Mouse (Mus musculus): ENCODE data around the gene Dguok.

Gene Dguok

GRCm38 (mm10) chr6:83455328-83456130, 51.2 kb downstream of the Dguok start:
- DNase-seq (ENCODE audit: low spot score) = no peak

- DNase-seq (ENCODE audit: low spot score) = no peak
Observed at GRCm38 (mm10) chr6:83453706-83454105, 53.1 kb downstream of the Dguok start.

- no peak for DNase-seq (ENCODE audit: low spot score)
Observed at GRCm38 (mm10) chr6:83450451-83451303, 56.1 kb downstream of the Dguok start.

GRCm38 (mm10) chr6:83449440-83449839, 57.3 kb downstream of the Dguok start:
- no peak for DNase-seq (ENCODE audit: low spot score)

- no peak for DNase-seq (ENCODE audit: low spot score)
Observed at GRCm38 (mm10) chr6:83448911-83449310, 57.9 kb downstream of the Dguok start.

- DNase-seq (ENCODE audit: low spot score) = no peak
Observed at GRCm38 (mm10) chr6:83447031-83447430, 59.7 kb downstream of the Dguok start.

- no peak for DNase-seq (ENCODE audit: low spot score)
Observed at GRCm38 (mm10) chr6:83445796-83446195, 61.0 kb downstream of the Dguok start.

- peak; percentile 77 for DNase-seq (ENCODE audit: low spot score)
Observed at GRCm38 (mm10) chr6:83443441-83444340, 63.1 kb downstream of the Dguok start.

GRCm38 (mm10) chr6:83442639-83443038, 64.1 kb downstream of the Dguok start:
- no peak for DNase-seq (ENCODE audit: low spot score)

GRCm38 (mm10) chr6:83441259-83442061, 65.3 kb downstream of the Dguok start:
- peak; percentile 88 for DNase-seq (ENCODE audit: low spot score)

GRCm38 (mm10) chr6:83440510-83441258, 66.1 kb downstream of the Dguok start:
- DNase-seq (ENCODE audit: low spot score) = peak; percentile 81

GRCm38 (mm10) chr6:83440197-83440509, 66.6 kb downstream of the Dguok start:
- no peak for DNase-seq (ENCODE audit: low spot score)

- DNase-seq (ENCODE audit: low spot score) = peak; percentile 59
Observed at GRCm38 (mm10) chr6:83439781-83440180, 67.0 kb downstream of the Dguok start.

- DNase-seq (ENCODE audit: low spot score) = peak; percentile 48
Observed at GRCm38 (mm10) chr6:83439119-83439767, 67.5 kb downstream of the Dguok start.

GRCm38 (mm10) chr6:83438584-83438983, 68.2 kb downstream of the Dguok start:
- DNase-seq (ENCODE audit: low spot score) = no peak

- DNase-seq (ENCODE audit: low spot score) = no peak
Observed at GRCm38 (mm10) chr6:83437802-83438201, 69.0 kb downstream of the Dguok start.

- DNase-seq (ENCODE audit: low spot score) = no peak
Observed at GRCm38 (mm10) chr6:83437225-83437624, 69.5 kb downstream of the Dguok start.

- DNase-seq (ENCODE audit: low spot score) = no peak
Observed at GRCm38 (mm10) chr6:83436547-83436946, 70.2 kb downstream of the Dguok start.

- no peak for DNase-seq (ENCODE audit: low spot score)
Observed at GRCm38 (mm10) chr6:83435174-83435573, 71.6 kb downstream of the Dguok start.

- no peak for DNase-seq (ENCODE audit: low spot score)
Observed at GRCm38 (mm10) chr6:83433546-83433945, 73.2 kb downstream of the Dguok start.
